Mouse (Mus musculus) embryonic fibroblast, embryonic 13.5 days (primary cell): ENCODE measurements around the gene Bco2.

Experiments used
- CTCF ChIP-seq: IDR thresholded peaks from 2 replicates; pipeline ENCODE4 v1.5.1; 2011; ENCODE audit warnings: mild to moderate bottlenecking, control low read depth, low read length, moderate library complexity, borderline replicate concordance; ENCODE audit not compliant: insufficient read depth
- POLR2A ChIP-seq: IDR thresholded peaks from 2 replicates; pipeline ENCODE4 v1.6.1; 2011; ENCODE audit warnings: low read depth, mild to moderate bottlenecking, control low read depth, low read length, moderate library complexity

DNA sequence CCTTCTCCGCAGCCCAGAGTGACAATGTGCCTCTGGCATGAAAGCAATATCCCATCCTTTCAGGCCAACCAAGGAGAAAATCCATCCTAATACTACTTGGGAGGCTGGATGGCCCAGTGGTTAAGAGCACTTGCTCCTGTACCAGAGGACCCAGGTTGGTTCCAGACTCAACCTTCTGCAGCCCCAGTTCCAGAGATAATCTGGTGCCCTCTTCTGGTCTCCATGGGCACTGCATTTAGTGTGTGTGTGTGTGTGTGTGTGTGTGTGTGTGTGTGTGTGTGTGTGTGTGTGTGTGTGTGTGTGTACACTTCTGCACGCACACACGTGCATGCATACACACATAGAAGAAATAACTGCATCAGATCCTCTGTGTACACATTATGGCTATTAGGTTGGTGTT, 38.6 kb upstream of the Bco2 start:
- TF ChIP-seq POLR2A, result no peak
- peak; percentile 31; the same call in 1 of the 2 replicates for TF ChIP-seq CTCF
